Mouse (Mus musculus): ENCODE data around the gene Inka1. TPM values are rescaled to one million over a fixed set of nuclear protein-coding genes. Genes with fewer than 3 reads are reported as not detected.

The Inka1 gene
- polyA plus RNA-seq (2012; ENCODE audit: low replicate concordance) = 11.6 and 13.4 TPM in 2 replicates

GRCm38 (mm10) chr9:107985131-107986119 is at the start of gene Inka1:
Inka1 (minus strand) TSS chr9:107985879.

GRCm38 (mm10) chr9:108001922-108002770 is 16.5 kb upstream of the Inka1 start, which contains the start of gene Ip6k1:
Ip6k1 (plus strand) TSS chr9:108002501.

GRCm38 (mm10) chr9:107996049-107996448 is 10.4 kb upstream of the Inka1 start, which contains the start of gene Gm20662:
Gm20662 (plus strand) TSS chr9:107996349.

GRCm38 (mm10) chr9:107992197-107992596 is 6.5 kb upstream of the Inka1 start, which contains the start of gene Cdhr4:
Cdhr4 (plus strand) TSS chr9:107992497.

GRCm38 (mm10) chr9:107982681-107983346 is 2.9 kb downstream of the Inka1 start, which contains the start of gene Gm20661:
Gm20661 (plus strand) TSS chr9:107983058.

GRCm38 (mm10) chr9:107975399-107976386 is 10.0 kb downstream of the Inka1 start, which contains the start of gene Uba7:
Uba7 (plus strand) TSS chr9:107975505.

GRCm38 (mm10) chr9:107949922-107950235 is 35.8 kb downstream of the Inka1 start, which contains the start of gene Traip:
Traip (plus strand) TSS chr9:107950136.

GRCm38 (mm10) chr9:107935374-107935773 is 50.3 kb downstream of the Inka1 start, which contains the start of gene Camkv:
Camkv (plus strand) TSS chr9:107935674.

Other genes with a start within 250 kb of the Inka1 start
- gene Rbm5, start 214.9 kb downstream of the Inka1 start, polyA plus RNA-seq (2012; ENCODE audit: low replicate concordance) = 53.7 and 57.1 TPM in 2 replicates
- gene Rbm6, start 112.6 kb downstream of the Inka1 start, polyA plus RNA-seq (2012; ENCODE audit: low replicate concordance) = 19.8 and 30.5 TPM in 2 replicates
- gene Mon1a, start 97.7 kb downstream of the Inka1 start, polyA plus RNA-seq (2012; ENCODE audit: low replicate concordance) = 22.0 and 22.8 TPM in 2 replicates
- 0.63 and 3.7 TPM in 2 replicates for gene Mst1r, start 79.0 kb downstream of the Inka1 start, polyA plus RNA-seq (2012; ENCODE audit: low replicate concordance)
- not detected in 2 replicates for gene Actl11, start 57.4 kb downstream of the Inka1 start, polyA plus RNA-seq (2012; ENCODE audit: low replicate concordance)
- 0.03 and 0.10 TPM in 2 replicates for gene Camkv, start 50.2 kb downstream of the Inka1 start, polyA plus RNA-seq (2012; ENCODE audit: low replicate concordance)
- 0.30 and 1.8 TPM in 2 replicates for gene Traip, start 35.7 kb downstream of the Inka1 start, polyA plus RNA-seq (2012; ENCODE audit: low replicate concordance)
- 56.6 and 109 TPM in 2 replicates for gene Uba7, start 10.4 kb downstream of the Inka1 start, polyA plus RNA-seq (2012; ENCODE audit: low replicate concordance)
- gene Gm20661, start 2.8 kb downstream of the Inka1 start, polyA plus RNA-seq (2012; ENCODE audit: low replicate concordance) = 0.22 TPM in 1 of 2 replicates, not detected in the other
- gene Cdhr4, start 6.6 kb upstream of the Inka1 start, polyA plus RNA-seq (2012; ENCODE audit: low replicate concordance) = 0.15 TPM in 1 of 2 replicates, not detected in the other
- gene Gm20662, start 10.5 kb upstream of the Inka1 start, polyA plus RNA-seq (2012; ENCODE audit: low replicate concordance) = 0.58 TPM in 1 of 2 replicates, not detected in the other
- 163 and 228 TPM in 2 replicates for gene Ip6k1, start 16.6 kb upstream of the Inka1 start, polyA plus RNA-seq (2012; ENCODE audit: low replicate concordance)
- gene Gmppb, start 63.4 kb upstream of the Inka1 start, polyA plus RNA-seq (2012; ENCODE audit: low replicate concordance) = 4.6 and 5.8 TPM in 2 replicates
- 0.22 and 0.61 TPM in 2 replicates for gene Amigo3, start 67.3 kb upstream of the Inka1 start, polyA plus RNA-seq (2012; ENCODE audit: low replicate concordance)
- 0.10 and 1.0 TPM in 2 replicates for gene Mst1, start 94.6 kb upstream of the Inka1 start, polyA plus RNA-seq (2012; ENCODE audit: low replicate concordance)
- 83.2 and 287 TPM in 2 replicates for gene Rnf123, start 97.5 kb upstream of the Inka1 start, polyA plus RNA-seq (2012; ENCODE audit: low replicate concordance)
- 50.4 and 78.3 TPM in 2 replicates for gene Apeh, start 108.7 kb upstream of the Inka1 start, polyA plus RNA-seq (2012; ENCODE audit: low replicate concordance)
- gene Bsn, start 204.5 kb upstream of the Inka1 start, polyA plus RNA-seq (2012; ENCODE audit: low replicate concordance) = 1.6 and 2.0 TPM in 2 replicates

All from hematopoietic multipotent progenitor cell, adult 10-12 weeks (in vitro differentiated cells).